Mouse (Mus musculus): ENCODE data around the gene Mdh2. TPM values are rescaled to one million over a fixed set of nuclear protein-coding genes. Genes with fewer than 3 reads are reported as not detected.

Gene Mdh2
- 175 TPM for total RNA-seq (2023)

DNA sequence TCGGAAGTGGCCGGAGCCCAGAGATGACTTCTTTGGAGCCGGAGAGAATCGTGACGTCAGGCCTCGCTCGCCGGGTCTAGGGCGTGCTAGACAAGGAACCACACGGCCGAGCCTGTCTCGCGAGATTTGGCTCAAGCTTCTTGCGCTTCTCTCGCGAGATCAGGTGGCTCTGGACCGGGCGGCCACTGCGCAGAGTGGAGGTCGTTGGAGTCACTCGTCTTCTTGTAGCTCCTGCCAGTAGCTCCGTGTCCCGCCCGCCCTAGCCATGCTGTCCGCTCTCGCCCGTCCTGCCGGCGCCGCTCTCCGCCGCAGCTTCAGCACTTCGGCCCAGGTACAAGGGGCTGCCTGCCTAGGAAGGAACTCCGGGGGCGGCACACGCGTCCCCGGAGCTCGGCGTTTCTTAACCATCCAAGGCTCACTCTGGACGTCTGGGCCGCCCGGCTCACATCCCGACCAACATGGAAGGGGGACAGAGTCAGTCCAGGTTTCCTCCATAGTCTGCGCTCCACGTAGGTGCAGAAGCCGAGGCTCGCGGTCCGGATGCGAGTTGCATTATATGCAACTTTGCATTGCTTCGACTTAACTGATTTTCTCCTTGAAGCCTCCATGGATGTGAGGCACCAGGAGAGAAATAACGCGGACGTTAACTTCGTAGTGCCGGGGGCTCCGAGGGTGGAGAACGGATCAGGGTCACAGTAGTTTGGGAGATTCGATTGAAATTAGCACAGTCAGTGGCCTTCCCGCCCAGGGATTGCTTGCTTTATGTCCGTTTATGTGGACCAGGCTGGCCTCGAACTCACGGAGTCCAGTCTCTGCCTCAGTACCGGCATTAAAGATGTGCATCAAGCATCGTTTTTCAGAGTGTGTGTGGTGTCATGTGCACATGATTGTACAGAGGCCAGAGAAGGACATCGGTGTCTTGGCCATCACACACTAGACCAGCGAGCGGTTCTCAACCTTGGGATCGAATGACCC is at the start of gene Mdh2:
Mdh2 (plus strand) TSS at position 10 of the 975 bp plus-strand sequence.

GRCm38 (mm10) chr5:135743741-135744609 is 34.3 kb upstream of the Mdh2 start, which contains the start of gene Tmem120a:
Gene Tmem120a, minus strand, starts transcription at chr5:135744448.

GRCm38 (mm10) chr5:135777796-135778470 is 347 bp upstream of the Mdh2 start, which contains the start of gene Styxl1:
Gene Styxl1, minus strand, starts transcription at chr5:135778385.

DNA sequence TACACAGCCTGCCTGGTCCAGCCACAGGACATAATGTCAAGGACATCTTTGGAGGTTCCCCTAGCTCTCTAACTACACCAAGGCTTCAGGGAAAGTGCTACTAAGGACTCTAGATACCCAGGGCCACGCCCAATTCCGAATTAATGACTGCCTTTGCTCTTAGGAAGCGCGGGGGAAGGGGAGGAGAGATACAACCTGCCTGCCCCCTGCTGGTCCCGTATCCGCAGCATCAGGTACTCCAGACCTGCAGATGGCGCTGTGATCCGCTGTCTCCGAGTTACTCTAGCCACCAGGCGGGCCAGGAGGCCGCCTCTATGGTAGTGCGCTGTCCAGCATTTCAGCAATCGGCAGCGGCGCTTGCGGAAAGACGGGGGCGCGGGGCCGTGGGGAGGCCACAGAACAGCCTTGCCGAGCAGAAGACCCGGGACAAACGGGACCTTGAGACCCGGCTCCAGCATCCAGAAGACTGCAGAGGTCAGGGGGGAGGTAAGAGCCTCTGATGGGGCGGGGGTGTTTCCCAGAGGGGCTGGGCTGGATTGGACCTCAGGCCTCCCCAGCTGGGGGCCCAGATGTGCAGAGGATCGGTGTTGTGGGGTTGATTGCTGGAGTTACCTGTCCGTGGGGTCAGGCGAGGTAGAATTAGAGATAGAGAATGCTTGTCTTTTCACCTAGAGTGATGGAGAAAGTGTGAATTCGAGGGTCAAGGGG is 28.4 kb downstream of the Mdh2 start, which contains the start of gene Srrm3:
Srrm3 (plus strand) TSS at position 336 of the 708 bp plus-strand sequence.

Other genes starting within 250 kb of the Mdh2 start
- 4.3 TPM for gene Hip1, start 233.4 kb upstream of the Mdh2 start, total RNA-seq (2023)
- gene Ccl26, start 214.9 kb upstream of the Mdh2 start, total RNA-seq (2023): not detected
- gene Ccl24, start 205.4 kb upstream of the Mdh2 start, total RNA-seq (2023): not detected
- 21.1 TPM for gene Rhbdd2, start 145.9 kb upstream of the Mdh2 start, total RNA-seq (2023)
- 53.9 TPM for gene Por, start 108.4 kb upstream of the Mdh2 start, total RNA-seq (2023)
- 15.5 TPM for gene Tmem120a, start 34.0 kb upstream of the Mdh2 start, total RNA-seq (2023)
- not detected for gene Styxl1, start 95 bp upstream of the Mdh2 start, total RNA-seq (2023)
- gene Srrm3, start 28.4 kb downstream of the Mdh2 start, total RNA-seq (2023): not detected
- 0.61 TPM for gene Hspb1, start 109.4 kb downstream of the Mdh2 start, total RNA-seq (2023)
- gene Ywhag, start 156.1 kb downstream of the Mdh2 start, total RNA-seq (2023): 52.8 TPM
- gene Ssc4d, start 196.1 kb downstream of the Mdh2 start, total RNA-seq (2023): not detected
- gene Zp3, start 201.6 kb downstream of the Mdh2 start, total RNA-seq (2023): not detected
- gene Dtx2, start 216.3 kb downstream of the Mdh2 start, total RNA-seq (2023): 30.0 TPM